Mouse (Mus musculus): ENCODE measurements around the gene Col5a1.
A peak's percentile ranks its signal among the peaks of the same experiment; 100 is the strongest.

DNA sequence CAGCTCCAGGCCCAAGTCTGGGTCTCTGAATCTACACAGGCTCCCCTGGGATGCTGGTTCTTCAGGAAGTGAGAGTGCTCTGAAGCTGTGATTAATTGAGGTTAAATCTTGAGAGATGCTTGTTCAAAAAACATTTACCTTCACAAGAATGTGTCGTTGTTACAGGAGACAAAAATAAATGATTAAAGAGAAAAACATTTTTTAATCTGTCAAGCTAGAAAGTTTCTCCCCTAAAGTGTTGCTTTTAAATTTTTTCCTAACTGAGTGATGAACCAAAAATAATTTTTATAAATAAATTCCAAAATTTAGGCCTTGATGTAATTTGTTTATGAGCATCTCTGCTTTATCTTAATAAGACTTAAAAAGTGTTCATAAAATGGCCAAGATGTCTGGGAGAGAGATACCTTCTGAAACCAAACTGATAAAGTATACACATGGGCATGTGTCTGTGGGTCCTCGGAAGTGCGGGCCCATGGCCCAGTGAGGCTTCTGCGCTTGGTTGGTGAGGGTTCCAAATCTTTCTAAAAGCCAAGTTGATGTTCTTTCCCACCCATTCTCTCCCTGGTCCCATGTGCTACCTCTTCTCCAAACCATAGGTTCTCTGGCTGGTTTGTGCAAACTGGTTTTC, 177.6 kb downstream of the Col5a1 start:
- TF ChIP-seq CTCF (IDR thresholded peaks at IDR 0.05 in 2 of 3, conservative IDR thresholded peaks at IDR 0.05 in 1 of 3; ENCODE audit: control insufficient read depth in 1 of 3, insufficient read depth in 1 of 3, low read depth in 2 of 3, low read length in 3 of 3, poor library complexity in 1 of 3, severe bottlenecking in 1 of 3) (no peak), MEF2A (IDR thresholded peaks at IDR 0.05; ENCODE audit: extremely low read depth, insufficient replicate concordance, low read depth, low read length, poor library complexity, severe bottlenecking) (no peak), POLR2A (IDR thresholded peaks at IDR 0.05; ENCODE audit: control insufficient read depth in 1 of 2, insufficient read depth in 1 of 2, low read depth in 1 of 2, low read length in 2 of 2, poor library complexity in 1 of 2) (peak in 1 of 2 experiments; percentile 35; a peak in 1 of 4 replicates), BHLHE40 (IDR thresholded peaks at IDR 0.05; ENCODE audit: borderline replicate concordance, low read depth, low read length) (no peak), MXI1 (IDR thresholded peaks at IDR 0.05; ENCODE audit: low read depth, low read length) (no peak; the same call in 1 of the 2 replicates), EP300 (IDR thresholded peaks at IDR 0.05; ENCODE audit: low read depth in 1 of 2, low read length in 2 of 2) (0 out of 4 replicates have a peak, but pooled peaks have one; percentile 36 to 60), ZKSCAN1 (IDR thresholded peaks at IDR 0.05; ENCODE audit: low read depth, low read length) (no peak), CHD2 (IDR thresholded peaks at IDR 0.05; ENCODE audit: low read length) (no peak), USF1 (IDR thresholded peaks at IDR 0.05; ENCODE audit: low read depth, low read length) (no peak), MAZ (IDR thresholded peaks at IDR 0.05; ENCODE audit: low read depth, low read length) (no peak), SIN3A (IDR thresholded peaks at IDR 0.05; ENCODE audit: low read length) (no peak; the same call in 1 of the 2 replicates), NRF1 (IDR thresholded peaks at IDR 0.05; ENCODE audit: insufficient read depth, low read depth, low read length, poor library complexity, severe bottlenecking) (no peak)
